Mouse (Mus musculus) limb, embryonic 10.5 days (tissue): ENCODE results near the gene Ranbp9. TPM values are rescaled to one million over a fixed set of nuclear protein-coding genes. Genes with fewer than 3 reads are reported as not detected.

Experiments used
- DNase-seq: peaks from one replicate; pipeline ENCODE4 v3.0.0-alpha.2; 2017; ENCODE audit warnings: low spot score
- H3K27ac ChIP-seq: fragments of 300-500 bp; sonication (generic); 2 replicates; pipeline ENCODE4 v1.5.1; 2016; ENCODE audit warnings: mild to moderate bottlenecking
- H3K27me3 ChIP-seq: fragments of 300-500 bp; sonication (generic); 2 replicates; pipeline ENCODE4 v1.6.1; 2016; ENCODE audit warnings: low read depth, mild to moderate bottlenecking; ENCODE audit not compliant: poor library complexity, severe bottlenecking
- H3K36me3 ChIP-seq: fragments of 300-500 bp; sonication (generic); 2 replicates; pipeline ENCODE4 v1.6.1; 2016; ENCODE audit warnings: mild to moderate bottlenecking, moderate library complexity
- H3K4me1 ChIP-seq: fragments of 300-500 bp; sonication (generic); 2 replicates; pipeline ENCODE4 v1.6.1; 2016
- H3K4me3 ChIP-seq: fragments of 300-500 bp; sonication (generic); 2 replicates; pipeline ENCODE4 v1.5.1; 2016; ENCODE audit warnings: mild to moderate bottlenecking, moderate library complexity
- H3K9me3 ChIP-seq: fragments of 300-500 bp; sonication (generic); replicated peaks from 2 replicates; pipeline ENCODE4 v1.6.1; 2016; ENCODE audit warnings: mild to moderate bottlenecking
- WGBS: fragments of 180-500 bp; shearing (Covaris S2); methylation state at CpG from one replicate; pipeline ENCODE4 v1.1.7; 2016; 5-methylcytosine and 5-hydroxymethylcytosine counted together
- polyA plus RNA-seq: library from polyadenylated mRNA; unstranded; fragments of >200 nt; fragmentation: Nextera tagmentation; extraction: Ambion mirVana; gene quantifications from 2 replicates; pipeline ENCODE4 v1.2.1, GENCODE M21; 2016

Gene Ranbp9
- 10.0 and 10.1 TPM in 2 replicates for polyA plus RNA-seq

DNA sequence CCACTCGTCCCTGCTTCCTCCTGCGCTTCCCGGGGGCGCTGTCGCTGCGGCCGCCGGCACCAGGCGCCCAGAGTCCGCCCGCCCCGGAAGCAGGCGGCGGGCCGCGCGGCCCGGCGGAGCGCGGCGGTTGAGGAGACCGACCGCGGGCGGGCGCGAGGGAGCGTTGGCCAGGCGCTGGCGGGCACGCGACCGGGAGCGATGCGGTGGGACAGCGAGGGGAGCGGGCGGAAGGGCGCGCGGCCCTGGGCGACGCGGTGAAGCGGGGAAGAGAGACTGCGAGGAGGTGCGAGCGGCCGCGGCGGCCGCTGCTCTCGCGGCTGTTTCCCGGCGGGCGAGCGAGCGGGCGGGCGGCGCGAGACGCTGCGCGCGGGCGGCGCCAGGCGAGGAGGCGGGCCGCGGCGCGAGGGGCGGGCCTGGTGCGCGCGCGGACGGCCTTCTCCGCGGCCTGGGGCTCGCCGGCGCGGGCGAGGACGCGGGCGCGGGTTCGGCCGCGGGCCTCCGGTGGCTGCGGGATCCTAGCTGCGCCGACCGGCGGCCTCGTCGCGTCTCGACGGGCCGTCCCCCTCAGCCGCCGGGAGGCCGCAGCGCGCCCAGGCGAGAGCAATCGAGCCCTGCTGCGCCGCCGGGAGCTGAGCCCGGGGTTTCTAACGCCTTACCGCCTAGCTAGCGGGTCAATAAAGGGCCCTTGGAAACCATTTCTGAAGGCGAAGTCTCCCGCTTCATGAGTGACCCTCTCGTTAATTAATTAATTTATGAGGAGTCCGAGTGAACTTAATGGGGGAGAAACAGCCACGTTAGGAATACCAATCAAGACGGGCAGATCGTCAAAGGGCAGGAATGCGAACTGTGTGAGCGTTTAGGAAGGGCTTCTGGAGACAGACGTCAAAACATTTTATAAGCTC lies at the start of gene Ranbp9:
Gene Ranbp9 (minus strand): TSS at position 326 of the 902 bp plus-strand sequence.
- Histone ChIP-seq H3K4me3 (peak within 1 kb of the TSS; percentile 93), H3K9me3 (no peaks in the 10 kb centered on the region), H3K27ac (peak within 1 kb of the TSS; percentile 99), H3K4me1 (peaks cover 27% of the 10 kb centered on the region), H3K36me3 (no peaks in the 10 kb centered on the region; the same call in 1 of the 2 replicates), H3K27me3 (no peaks in the 10 kb centered on the region)
- peak; percentile 83 for DNase-seq
- 3% methylated on average over 129 of the region's 132 CpGs for WGBS

DNA sequence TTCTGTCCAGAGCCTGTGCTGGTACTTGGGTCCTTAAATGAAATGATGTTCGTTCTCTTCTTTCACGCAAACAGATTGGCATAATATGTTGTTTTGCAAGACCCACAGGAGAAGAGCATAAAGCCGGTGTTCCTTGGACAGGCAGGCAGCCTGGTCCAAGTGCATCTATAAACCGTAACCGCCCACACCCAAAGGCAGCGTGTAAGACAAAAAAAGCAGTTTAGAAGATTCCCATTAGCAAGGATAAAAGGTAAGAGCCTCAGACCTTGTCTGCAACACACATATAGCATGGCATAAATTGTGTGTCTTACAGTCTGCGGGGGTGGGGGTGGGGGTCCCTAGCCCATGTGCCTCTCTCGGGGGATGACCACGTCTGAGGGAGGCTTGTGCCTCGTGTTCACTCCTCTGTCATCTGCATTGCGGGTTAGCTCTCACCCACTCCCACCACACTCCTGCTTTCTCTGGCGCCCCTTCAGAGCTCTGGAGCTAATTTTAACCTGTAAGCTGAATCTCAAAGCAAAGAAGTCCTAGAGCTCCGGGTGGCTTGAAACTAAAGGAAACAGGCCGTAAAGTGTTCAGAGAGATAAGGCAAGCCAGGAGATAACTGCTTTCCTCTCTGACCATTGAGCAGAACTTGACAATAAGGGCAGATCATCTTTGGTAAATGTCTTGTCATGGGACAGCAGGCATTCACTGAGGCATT lies 49.2 kb upstream of the Ranbp9 start:
- Histone ChIP-seq H3K27me3 (no peaks in the 10 kb centered on the region), H3K9me3 (no peaks in the 10 kb centered on the region), H3K4me1 (peaks cover 25% of the 10 kb centered on the region), H3K36me3 (no peaks in the 10 kb centered on the region), H3K4me3 (no peak overlapping the region), H3K27ac (peak overlapping the region; percentile 32; the same call in 1 of the 2 replicates)
- no peak for DNase-seq
- WGBS: 64% methylated on average over 14 of the region's 14 CpGs

DNA sequence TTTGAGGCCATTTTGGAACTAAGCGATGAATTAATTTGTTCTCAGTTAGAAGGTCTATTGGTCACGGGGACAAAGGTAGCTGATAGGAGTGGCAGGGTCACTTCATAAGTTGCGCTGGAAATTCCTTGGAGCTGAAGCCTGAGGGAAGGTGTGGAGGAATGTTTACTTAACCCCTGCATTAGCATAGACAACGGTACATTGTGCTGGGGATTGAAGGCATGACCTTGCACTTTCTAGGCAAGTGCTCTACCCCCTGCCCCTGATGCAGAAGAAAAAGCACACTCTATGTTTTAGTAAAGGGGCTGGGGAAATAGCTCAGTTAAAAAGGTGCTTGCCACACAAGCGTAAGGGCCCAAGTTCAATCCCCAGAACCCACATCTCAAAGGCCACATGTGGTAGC lies 45.2 kb upstream of the Ranbp9 start:
- WGBS: 87% methylated on average over 5 of the region's 5 CpGs
- Histone ChIP-seq H3K36me3 (no peaks in the 10 kb centered on the region), H3K27ac (no peak overlapping the region), H3K27me3 (no peaks in the 10 kb centered on the region), H3K4me1 (peaks cover 22% of the 10 kb centered on the region), H3K9me3 (no peaks in the 10 kb centered on the region), H3K4me3 (no peak overlapping the region)
- DNase-seq: no peak

DNA sequence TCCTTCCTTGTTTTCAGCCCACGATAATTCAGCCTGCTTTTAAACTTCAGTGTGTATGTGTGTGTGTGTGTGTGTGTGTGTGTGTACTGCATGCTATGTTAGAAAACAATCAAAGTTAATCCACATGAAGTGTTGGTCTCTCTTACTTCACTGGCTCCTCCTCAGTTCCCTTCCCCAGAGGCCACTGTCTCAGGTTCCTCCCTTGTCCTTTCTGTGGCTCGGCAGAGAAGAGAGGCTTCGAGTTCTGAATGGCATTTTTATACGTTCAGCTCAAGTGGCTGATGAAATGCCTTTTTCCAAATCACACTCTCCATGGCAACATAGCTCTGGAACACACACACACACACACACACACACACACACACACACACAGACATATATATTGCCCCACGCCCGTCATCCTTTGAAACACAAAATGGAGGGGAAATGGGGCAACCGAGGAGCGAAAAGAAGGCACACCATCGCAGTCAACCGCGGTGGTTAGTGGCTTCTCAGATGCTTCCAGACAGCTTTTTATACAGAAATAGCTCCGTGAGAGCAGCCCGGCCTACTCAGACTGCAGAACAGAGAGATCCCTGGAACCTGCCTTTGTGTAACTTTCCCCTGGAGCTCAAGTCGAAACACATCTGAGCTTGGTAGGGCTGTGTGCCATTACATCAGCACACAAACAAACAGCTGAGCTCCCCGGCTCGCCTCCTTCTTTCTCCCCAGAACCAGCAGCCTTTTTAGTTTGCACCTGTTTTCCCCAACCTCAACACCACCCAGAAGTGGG lies 44.5 kb upstream of the Ranbp9 start:
- peaks cover 15% of the 10 kb centered on the region for H3K4me1 ChIP-seq
- no peaks in the 10 kb centered on the region for H3K9me3 ChIP-seq
- no peak overlapping the region for H3K4me3 ChIP-seq
- no peaks in the 10 kb centered on the region for H3K27me3 ChIP-seq
- H3K27ac ChIP-seq: no peak overlapping the region
- H3K36me3 ChIP-seq: no peaks in the 10 kb centered on the region
- 79% methylated on average over 16 of the region's 16 CpGs for WGBS
- no peak for DNase-seq

DNA sequence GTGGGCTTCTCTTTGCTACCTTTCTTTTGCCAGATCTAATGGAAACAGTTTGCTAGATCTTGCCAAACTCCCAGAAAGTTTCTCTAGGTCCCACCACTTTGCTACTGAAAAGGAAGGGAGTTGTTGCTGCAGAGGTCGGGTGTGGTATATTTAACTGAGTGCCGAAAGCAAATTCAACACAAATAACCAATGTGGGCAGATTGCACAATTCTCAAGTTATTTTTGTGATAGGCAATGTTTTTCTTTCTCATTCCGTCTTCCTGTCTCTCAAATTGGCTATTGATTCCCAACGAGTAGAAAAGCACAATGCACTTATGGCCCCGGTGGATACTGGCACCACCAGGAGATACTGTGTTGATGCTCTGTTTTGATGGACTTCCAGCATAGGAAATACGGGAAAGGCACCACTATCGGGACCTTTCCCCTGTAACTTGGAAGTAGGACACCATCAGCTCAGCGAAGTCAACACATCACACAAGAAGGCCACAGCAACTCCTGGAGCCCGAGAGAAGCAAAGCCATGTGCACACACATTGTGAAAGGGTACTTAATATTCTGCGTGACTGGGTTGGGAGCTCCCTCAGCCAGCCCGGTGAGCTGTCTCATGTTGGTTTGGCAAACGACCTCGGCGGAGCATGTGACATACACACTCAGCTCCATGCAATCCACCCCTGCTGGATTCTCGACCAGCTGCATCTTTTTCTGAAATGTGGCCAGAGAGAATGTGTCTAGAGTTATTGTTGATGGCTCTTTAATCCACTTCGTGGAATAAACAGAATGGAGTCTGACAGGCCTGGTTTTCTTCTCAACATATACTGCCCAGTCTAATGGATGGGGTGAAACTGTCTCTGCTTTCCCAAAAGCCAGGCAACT lies 43.6 kb upstream of the Ranbp9 start:
- WGBS: 80% methylated on average over 16 of the region's 16 CpGs
- Histone ChIP-seq H3K27me3 (no peaks in the 10 kb centered on the region), H3K9me3 (no peaks in the 10 kb centered on the region), H3K36me3 (no peaks in the 10 kb centered on the region), H3K4me1 (peaks cover 10% of the 10 kb centered on the region; the same call in 1 of the 2 replicates), H3K4me3 (no peak overlapping the region), H3K27ac (no peak overlapping the region)
- no peak for DNase-seq

DNA sequence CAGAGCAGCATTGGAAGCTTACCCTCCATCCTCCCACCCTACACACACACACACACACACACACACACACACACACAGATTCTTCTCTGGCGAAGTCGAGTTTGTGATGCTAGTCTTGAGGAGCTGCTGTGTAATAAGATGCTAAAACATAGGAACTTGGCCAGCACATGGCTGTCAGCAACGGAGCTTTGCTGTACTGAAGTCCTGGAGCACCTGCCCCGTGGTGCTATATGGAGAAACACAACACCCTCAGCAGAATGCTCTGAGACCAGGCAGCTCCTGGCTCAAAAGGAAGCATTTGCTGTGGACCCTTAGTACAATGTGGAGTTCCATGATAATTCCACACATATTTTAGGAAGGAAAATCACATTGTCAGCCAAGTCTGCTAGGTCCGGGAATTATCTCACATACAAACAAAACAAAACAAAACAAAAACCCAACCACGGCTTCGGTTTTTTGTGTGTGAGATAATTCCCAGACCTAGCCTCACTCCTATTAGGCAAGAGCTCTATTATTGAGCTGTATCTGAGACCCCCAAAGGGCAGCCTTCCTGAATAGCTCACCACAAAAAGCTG lies 42.9 kb upstream of the Ranbp9 start:
- H3K36me3 ChIP-seq: no peaks in the 10 kb centered on the region
- 88% methylated on average over 7 of the region's 7 CpGs for whole genome bisulfite sequencing
- H3K27me3 ChIP-seq: no peaks in the 10 kb centered on the region
- H3K4me3 ChIP-seq: no peak overlapping the region
- peaks cover 10% of the 10 kb centered on the region; the same call in 1 of the 2 replicates for H3K4me1 ChIP-seq
- no peaks in the 10 kb centered on the region for H3K9me3 ChIP-seq
- H3K27ac ChIP-seq: no peak overlapping the region
- DNase-seq: no peak

DNA sequence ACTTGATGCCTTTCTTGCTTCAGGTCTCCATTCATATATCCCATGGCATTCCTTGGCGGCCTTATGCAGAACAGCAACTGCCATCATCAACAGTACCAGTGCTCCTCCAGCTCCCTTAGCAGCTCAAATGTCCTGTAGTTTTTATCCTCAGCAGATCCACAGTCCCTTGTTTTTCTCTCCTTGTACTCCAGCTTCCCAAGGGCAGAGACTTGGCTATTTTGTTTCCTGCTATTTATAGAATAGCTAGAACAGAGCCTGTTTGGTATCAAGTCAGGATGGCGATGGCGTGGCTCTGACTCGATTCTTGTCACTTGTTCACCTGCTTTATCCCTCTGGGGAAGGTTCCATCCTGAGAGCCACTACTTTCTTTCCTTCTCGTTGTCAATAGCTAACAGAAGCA lies 40.9 kb upstream of the Ranbp9 start:
- H3K9me3 ChIP-seq: no peaks in the 10 kb centered on the region
- H3K4me3 ChIP-seq: no peak overlapping the region
- no peaks in the 10 kb centered on the region for H3K27me3 ChIP-seq
- H3K36me3 ChIP-seq: no peaks in the 10 kb centered on the region
- DNase-seq: no peak
- 91% methylated on average over 5 of the region's 5 CpGs for WGBS
- H3K27ac ChIP-seq: no peak overlapping the region
- peaks cover 10% of the 10 kb centered on the region; the same call in 1 of the 2 replicates for H3K4me1 ChIP-seq

DNA sequence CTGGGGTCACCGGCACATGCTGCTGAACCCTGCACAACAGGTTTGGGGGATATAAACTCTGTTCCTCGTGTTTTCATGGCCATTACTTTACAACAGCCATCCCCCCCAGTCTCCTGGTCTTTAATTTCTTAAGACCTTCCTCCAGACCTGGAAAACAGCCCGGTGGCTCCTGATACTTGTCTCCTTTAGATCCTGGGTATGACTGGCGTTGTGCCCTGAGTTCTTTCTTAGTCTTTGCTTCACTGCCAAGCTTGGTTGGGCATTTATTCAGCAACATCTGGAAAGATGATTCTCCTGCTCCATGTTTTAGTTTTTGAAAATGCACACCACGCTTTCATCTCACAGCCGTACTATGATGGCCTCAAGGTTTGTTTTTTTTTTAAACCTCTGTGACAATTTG lies 38.2 kb upstream of the Ranbp9 start:
- no peaks in the 10 kb centered on the region for H3K36me3 ChIP-seq
- no peaks in the 10 kb centered on the region for H3K4me1 ChIP-seq
- no peak for DNase-seq
- H3K4me3 ChIP-seq: no peak overlapping the region
- no peaks in the 10 kb centered on the region for H3K27me3 ChIP-seq
- no peaks in the 10 kb centered on the region for H3K9me3 ChIP-seq
- 83% methylated on average over 6 of the region's 6 CpGs for WGBS
- no peak overlapping the region for H3K27ac ChIP-seq

DNA sequence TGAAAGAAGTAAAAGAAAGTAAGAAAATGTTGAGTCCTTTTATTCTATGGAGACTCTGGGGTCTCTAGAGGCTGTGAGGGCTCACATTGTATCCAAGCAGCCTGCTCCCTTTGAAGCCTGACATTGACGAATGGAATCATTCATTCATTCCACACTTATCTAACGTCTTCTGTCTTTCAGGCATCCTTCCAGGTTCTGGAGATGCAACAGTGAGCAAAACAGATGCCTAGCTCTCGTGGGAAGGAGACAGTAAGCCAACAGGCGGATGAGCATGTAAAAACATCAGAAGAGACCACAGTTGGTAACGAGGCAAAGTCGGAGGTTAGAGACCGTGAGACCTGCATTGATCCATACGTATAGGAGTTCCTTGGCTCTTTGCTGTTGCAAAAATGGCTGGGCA lies 36.3 kb upstream of the Ranbp9 start:
- no peaks in the 10 kb centered on the region for H3K9me3 ChIP-seq
- no peak for DNase-seq
- no peaks in the 10 kb centered on the region for H3K36me3 ChIP-seq
- no peaks in the 10 kb centered on the region for H3K27me3 ChIP-seq
- no peak overlapping the region for H3K4me3 ChIP-seq
- no peaks in the 10 kb centered on the region for H3K4me1 ChIP-seq
- H3K27ac ChIP-seq: no peak overlapping the region
- 66% methylated on average over 8 of the region's 8 CpGs for WGBS

DNA sequence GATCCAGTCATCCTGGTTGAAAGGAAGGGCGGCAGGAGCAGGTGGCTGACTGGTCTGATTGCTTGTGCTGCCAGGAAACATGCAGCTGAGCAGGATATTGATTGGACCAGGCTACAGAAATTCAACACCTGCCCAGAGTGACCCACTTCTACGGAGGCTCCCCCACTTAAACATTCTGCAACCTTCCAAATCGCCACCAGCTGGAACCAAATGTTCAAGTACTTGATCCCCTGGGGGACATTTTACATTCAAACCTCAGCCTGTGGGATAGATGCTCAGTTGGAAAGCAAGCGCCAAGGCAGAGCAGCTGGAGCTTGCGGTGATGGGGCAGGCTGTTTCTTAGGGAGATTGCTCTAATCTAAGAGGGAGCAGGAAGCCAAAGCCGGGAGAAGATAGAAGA lies 35.8 kb upstream of the Ranbp9 start:
- no peaks in the 10 kb centered on the region for H3K36me3 ChIP-seq
- 61% methylated on average over 6 of the region's 6 CpGs for WGBS
- DNase-seq: no peak
- no peak overlapping the region for H3K4me3 ChIP-seq
- H3K27ac ChIP-seq: no peak overlapping the region
- no peaks in the 10 kb centered on the region for H3K27me3 ChIP-seq
- H3K4me1 ChIP-seq: no peaks in the 10 kb centered on the region
- no peaks in the 10 kb centered on the region for H3K9me3 ChIP-seq

DNA sequence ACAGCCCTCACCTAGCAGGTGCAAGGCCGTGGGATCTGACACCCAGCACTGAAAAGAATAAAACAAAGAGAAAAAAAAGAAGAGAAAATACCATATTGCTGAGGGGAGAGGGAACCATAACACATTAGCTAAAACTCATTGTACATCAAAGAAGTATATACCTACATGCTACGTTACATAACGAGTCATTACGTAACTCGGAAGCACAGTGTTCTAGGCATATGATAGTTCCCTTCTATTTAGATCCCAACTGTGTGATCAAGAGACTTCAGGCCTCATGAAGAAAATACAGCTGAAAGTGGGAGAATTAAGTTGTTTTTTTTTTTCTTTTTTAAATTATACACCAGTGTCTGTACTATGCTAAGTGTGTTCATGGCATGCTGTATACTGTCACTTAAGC lies 35.0 kb upstream of the Ranbp9 start:
- Histone ChIP-seq H3K27ac (no peak overlapping the region), H3K4me1 (no peaks in the 10 kb centered on the region), H3K9me3 (no peaks in the 10 kb centered on the region), H3K27me3 (no peaks in the 10 kb centered on the region), H3K4me3 (no peak overlapping the region), H3K36me3 (no peaks in the 10 kb centered on the region)
- DNase-seq: no peak
- WGBS: 91% methylated on average over 5 of the region's 5 CpGs

DNA sequence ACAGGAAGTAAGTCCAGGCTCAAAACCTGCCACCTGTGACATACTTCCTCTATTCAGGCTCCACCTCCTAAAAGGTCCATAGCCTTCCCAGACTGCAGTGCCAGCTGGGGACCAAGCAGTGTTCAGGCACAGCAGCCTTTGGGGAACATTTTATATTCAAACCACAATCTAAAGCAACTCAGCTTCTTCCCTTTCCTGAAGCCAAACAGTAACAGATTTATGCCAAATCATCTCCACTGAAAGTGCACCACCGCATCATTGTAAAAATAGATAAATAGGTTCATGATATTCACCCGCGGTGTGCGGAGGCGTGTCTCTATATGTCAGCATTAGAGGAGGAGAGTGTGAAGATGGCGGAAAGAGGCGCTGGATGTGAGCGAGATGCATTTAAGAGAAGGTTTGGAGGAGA lies 33.9 kb upstream of the Ranbp9 start:
- Histone ChIP-seq H3K9me3 (no peaks in the 10 kb centered on the region), H3K27ac (no peak overlapping the region), H3K4me3 (no peak overlapping the region), H3K4me1 (peaks cover 3% of the 10 kb centered on the region; the same call in 1 of the 2 replicates), H3K36me3 (no peaks in the 10 kb centered on the region), H3K27me3 (no peaks in the 10 kb centered on the region)
- WGBS: 72% methylated on average over 8 of the region's 8 CpGs
- DNase-seq: no peak
